Mouse (Mus musculus): ENCODE data around the gene Vamp2.

Gene Vamp2

GRCm38 (mm10) chr11:69098039-69098761 is 9.9 kb downstream of the Vamp2 start:
- CTCF ChIA-PET: interaction anchor here in 1 of 4 experiments (0.6 to 2.3 kb wide), 5 partner anchors 8 to 31 kb away, joined by 3 to 15 read pairs (median 3); no protein-coding TSS in a partner anchor
- POLR2A ChIA-PET: interaction anchor here (0.6 to 19.7 kb wide), 44 partner anchors 10 to 1775 kb away, joined by 3 to 547 read pairs (median 4); partner anchors contain the start of genes Tmem107 (in 3 of the 4), Borcs6 (in 2 of the 4), Hes7 (in 2 of the 4) and 9130213A22Rik (in 1 of the 4)

- CTCF ChIA-PET: interaction anchor here in 1 of 4 experiments (0.6 to 2.3 kb wide), 5 partner anchors 8 to 32 kb away, joined by 3 to 15 read pairs (median 3); no protein-coding TSS in a partner anchor
- POLR2A ChIA-PET: interaction anchor here (0.5 to 19.7 kb wide), 29 partner anchors 10 to 1774 kb away, joined by 3 to 417 read pairs (median 5); partner anchors contain the start of genes Tmem107 (in 3 of the 4), Borcs6 (in 2 of the 4), 9130213A22Rik (in 1 of the 4) and Aloxe3 (in 1 of the 4)
Observed at GRCm38 (mm10) chr11:69098762-69099091, 10.4 kb downstream of the Vamp2 start.

- CTCF ChIA-PET: interaction anchor here in 1 of 4 experiments (0.6 to 2.3 kb wide), 7 partner anchors 7 to 195 kb away, joined by 3 to 15 read pairs (median 3); no protein-coding TSS in a partner anchor
- POLR2A ChIA-PET: interaction anchor here (0.5 to 19.7 kb wide), 45 partner anchors 8 to 442 kb away, joined by 3 to 417 read pairs (median 4); partner anchors contain the start of genes Tmem107 (in 3 of the 4), Borcs6 (in 2 of the 4), 9130213A22Rik (in 1 of the 4) and Aloxe3 (in 1 of the 4)
Observed at GRCm38 (mm10) chr11:69099177-69099914, 11.1 kb downstream of the Vamp2 start.

GRCm38 (mm10) chr11:69099915-69100345 is 11.6 kb downstream of the Vamp2 start:
- ChIA-PET CTCF (interaction anchor here in 2 of 4 experiments (0.6 to 2.3 kb wide), 6 partner anchors 9 to 447 kb away, joined by 3 to 15 read pairs (median 4); no protein-coding TSS in a partner anchor), POLR2A (interaction anchor here (0.6 to 19.7 kb wide), 35 partner anchors 9 to 605 kb away, joined by 3 to 417 read pairs (median 5); partner anchors contain the start of genes Tmem107 (in 3 of the 4), Borcs6 (in 2 of the 4), 9130213A22Rik (in 1 of the 4) and Aloxe3 (in 1 of the 4))

GRCm38 (mm10) chr11:69100639-69101360 is 12.5 kb downstream of the Vamp2 start:
- ChIA-PET CTCF (interaction anchor here in 2 of 4 experiments (0.6 to 2.3 kb wide), 4 partner anchors 8 to 446 kb away, joined by 3 to 15 read pairs (median 8); no protein-coding TSS in a partner anchor), POLR2A (interaction anchor here in 3 of 4 experiments (0.5 to 19.7 kb wide), 23 partner anchors 9 to 604 kb away, joined by 3 to 417 read pairs (median 4); partner anchors contain the start of genes Tmem107 (in 3 of the 3), 9130213A22Rik (in 1 of the 3), Aloxe3 (in 1 of the 3) and Borcs6 (in 1 of the 3))

- ChIA-PET CTCF (interaction anchor here in 2 of 4 experiments (0.6 to 1.5 kb wide), 2 partner anchors 9 to 49 kb away, joined by 3 to 6 read pairs; no protein-coding TSS in a partner anchor), POLR2A (interaction anchor here in 3 of 4 experiments (1.1 to 19.7 kb wide), 10 partner anchors 8 to 316 kb away, joined by 3 to 417 read pairs (median 29); partner anchors contain the start of genes Tmem107 (in 3 of the 3), 9130213A22Rik (in 1 of the 3) and Hes7 (in 1 of the 3))
Observed at GRCm38 (mm10) chr11:69101604-69102402, 13.5 kb downstream of the Vamp2 start.

- ChIA-PET CTCF (no interaction called here), POLR2A (interaction anchor here in 3 of 4 experiments (1.1 to 19.7 kb wide), 6 partner anchors 10 to 35 kb away, joined by 3 to 417 read pairs (median 133); partner anchors contain the start of genes Tmem107 (in 3 of the 3), 9130213A22Rik (in 1 of the 3) and Hes7 (in 1 of the 3))
Observed at GRCm38 (mm10) chr11:69102403-69102725, 14.1 kb downstream of the Vamp2 start.

- CTCF ChIA-PET: no interaction called here
- POLR2A ChIA-PET: interaction anchor here in 2 of 4 experiments (1.4 to 12.7 kb wide), 3 partner anchors 11 to 30 kb away, joined by 4 to 107 read pairs (median 12); partner anchors contain the start of gene Tmem107 (in 1 of the 2)
Observed at GRCm38 (mm10) chr11:69103121-69103520, 14.8 kb downstream of the Vamp2 start.

- ChIA-PET CTCF (no interaction called here), POLR2A (interaction anchor here in 2 of 4 experiments (0.8 to 12.7 kb wide), 5 partner anchors 9 to 38 kb away, joined by 3 to 107 read pairs (median 5); partner anchors contain the start of genes Per1 (in 1 of the 2) and Tmem107 (in 1 of the 2))
Observed at GRCm38 (mm10) chr11:69103531-69104435, 15.5 kb downstream of the Vamp2 start.

GRCm38 (mm10) chr11:69104487-69104886 is 16.2 kb downstream of the Vamp2 start:
- POLR2A ChIA-PET: interaction anchor here in 2 of 4 experiments (0.8 to 12.7 kb wide), 5 partner anchors 10 to 38 kb away, joined by 3 to 107 read pairs (median 5); partner anchors contain the start of genes Per1 (in 1 of the 2) and Tmem107 (in 1 of the 2)
- CTCF ChIA-PET: no interaction called here

GRCm38 (mm10) chr11:69105227-69105626 is 16.9 kb downstream of the Vamp2 start:
- ChIA-PET CTCF (no interaction called here), POLR2A (interaction anchor here in 2 of 4 experiments (1.0 to 19.2 kb wide), 5 partner anchors 11 to 38 kb away, joined by 3 to 269 read pairs (median 98); partner anchors contain the start of genes Per1 (in 2 of the 2), Tmem107 (in 1 of the 2) and Vamp2 (in 1 of the 2))

GRCm38 (mm10) chr11:69105796-69106195 is 17.5 kb downstream of the Vamp2 start:
- ChIA-PET POLR2A (interaction anchor here in 3 of 4 experiments (1.0 to 19.2 kb wide), 6 partner anchors 11 to 39 kb away, joined by 3 to 269 read pairs (median 102); partner anchors contain the start of genes Per1 (in 2 of the 3), Tmem107 (in 2 of the 3) and Vamp2 (in 1 of the 3)), CTCF (no interaction called here)

- POLR2A ChIA-PET: interaction anchor here in 3 of 4 experiments (1.0 to 19.2 kb wide), 6 partner anchors 12 to 39 kb away, joined by 3 to 269 read pairs (median 102); partner anchors contain the start of genes Per1 (in 2 of the 3), Tmem107 (in 2 of the 3) and Vamp2 (in 1 of the 3)
- CTCF ChIA-PET: interaction anchor here in 1 of 4 experiments (0.6 to 1.2 kb wide), 4 partner anchors 8 to 42 kb away, joined by 3 to 5 read pairs (median 3); partner anchors contain the start of gene Per1
Observed at GRCm38 (mm10) chr11:69106299-69106698, 18.0 kb downstream of the Vamp2 start.

- POLR2A ChIA-PET: interaction anchor here in 3 of 4 experiments (0.5 to 19.2 kb wide), 10 partner anchors 11 to 312 kb away, joined by 3 to 269 read pairs (median 5); partner anchors contain the start of genes Per1 (in 2 of the 3), Tmem107 (in 2 of the 3) and Vamp2 (in 2 of the 3)
- CTCF ChIA-PET: interaction anchor here in 2 of 4 experiments (0.6 to 1.2 kb wide), 5 partner anchors 8 to 56 kb away, joined by 3 to 5 read pairs (median 3); partner anchors contain the start of gene Per1 (in 1 of the 2)
Observed at GRCm38 (mm10) chr11:69106842-69107241, 18.6 kb downstream of the Vamp2 start.

All from embryonic stem cell, embryonic (primary cell).